Mouse (Mus musculus): ENCODE results near the gene Slamf8.

The Slamf8 gene

DNA sequence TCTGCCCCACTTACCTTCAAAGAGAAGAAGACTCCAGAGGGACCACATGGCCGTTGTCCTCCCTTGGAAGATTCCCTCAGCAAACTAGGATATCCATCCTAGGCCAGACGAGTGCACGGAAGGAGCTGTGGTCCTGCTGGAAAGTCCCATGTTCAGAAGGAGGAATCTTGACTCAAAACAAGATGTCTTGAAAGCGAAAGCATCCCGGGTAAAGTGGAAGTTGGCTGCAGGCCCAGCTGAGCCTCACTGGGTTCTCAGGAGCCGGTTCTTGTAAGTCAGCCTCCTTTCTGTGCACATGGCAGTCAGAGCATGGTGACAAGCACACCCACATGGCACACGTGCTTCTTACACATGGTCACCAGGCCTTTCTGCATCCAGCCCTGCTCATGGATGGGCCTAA is at the start of gene Slamf8:
Slamf8 (minus strand) TSS at position 184 of the 400 bp plus-strand sequence.
- DNase-seq (ENCODE audit: low spot score) = no peak

DNA sequence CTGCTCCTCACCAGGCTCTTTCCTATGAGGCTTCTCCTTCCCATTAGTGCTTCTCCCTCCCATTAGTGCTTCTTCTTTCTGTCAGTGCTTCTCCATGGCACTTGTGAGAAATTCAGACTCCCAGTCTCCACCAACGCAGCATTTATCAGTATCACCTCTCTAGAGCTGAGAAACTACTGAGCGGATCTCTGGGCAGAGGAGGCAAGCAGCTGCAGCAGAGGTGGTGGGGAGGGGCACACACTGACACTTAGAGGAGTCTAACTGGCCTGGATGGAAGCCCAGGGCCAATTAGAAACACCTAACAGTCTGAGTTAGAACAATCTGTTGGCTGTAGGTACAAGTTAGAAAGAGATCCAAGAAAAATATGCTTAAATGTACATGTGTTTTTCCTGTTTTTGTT is 48.4 kb upstream of the Slamf8 start:
- no peak for DNase-seq (ENCODE audit: low spot score)

DNA sequence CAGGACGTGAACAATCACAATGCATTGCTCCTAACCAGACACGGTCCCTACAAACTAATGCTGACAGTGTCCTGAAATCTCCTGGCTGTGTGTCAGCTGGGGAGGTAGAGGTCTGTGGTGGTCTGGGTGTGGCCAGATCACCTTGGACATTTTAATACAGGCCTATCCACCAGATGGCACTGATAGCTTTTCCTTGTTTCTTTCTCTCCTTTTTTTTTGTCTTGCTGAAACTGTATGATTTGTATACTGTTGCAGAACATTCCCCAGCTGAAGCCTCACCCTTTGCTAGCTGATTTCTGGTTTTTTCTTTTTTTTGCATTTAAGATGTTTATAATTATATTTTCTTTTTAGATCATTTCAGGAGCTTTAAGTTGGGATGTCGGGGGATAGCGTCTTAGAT is 47.4 kb upstream of the Slamf8 start:
- no peak for DNase-seq (ENCODE audit: low spot score)

DNA sequence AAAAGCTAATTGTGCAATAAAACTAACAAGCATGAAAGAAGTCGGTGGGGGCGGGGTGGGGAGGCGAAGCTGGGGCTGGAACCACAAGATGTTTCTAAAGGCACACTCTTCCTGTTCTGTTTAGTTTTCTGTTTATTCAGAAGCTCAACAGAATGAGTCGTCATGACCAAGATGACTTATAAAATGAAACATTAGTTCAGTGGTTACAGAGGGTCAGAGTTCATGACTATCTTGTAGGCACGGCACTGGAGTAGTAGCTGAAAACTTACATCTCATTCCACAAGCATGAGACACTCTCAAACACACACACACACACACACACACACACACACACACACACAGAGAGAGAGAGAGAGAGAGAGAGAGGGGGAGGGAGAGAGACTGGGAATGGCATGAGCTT is 45.9 kb upstream of the Slamf8 start:
- DNase-seq (ENCODE audit: low spot score) = no peak

DNA sequence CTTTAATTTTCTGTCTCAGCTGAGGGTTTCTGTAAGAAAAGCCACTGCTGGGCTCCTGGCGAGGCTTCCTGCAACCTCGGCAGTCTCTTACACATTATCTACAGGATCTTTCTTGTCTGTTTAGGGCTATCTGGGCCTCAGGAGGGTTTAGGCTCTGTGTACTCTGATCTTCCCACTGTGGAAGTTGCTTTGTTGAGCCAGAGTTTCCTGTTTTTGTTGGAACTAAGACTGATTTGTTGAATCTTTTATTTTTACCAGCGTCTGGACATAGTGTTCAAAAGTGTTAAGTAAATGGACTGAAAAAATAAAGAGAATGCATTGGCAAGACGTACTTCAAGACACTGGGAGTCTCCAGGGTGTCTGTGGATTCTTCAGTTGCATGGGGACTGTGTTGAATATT is 44.9 kb upstream of the Slamf8 start:
- DNase-seq (ENCODE audit: low spot score) = no peak

DNA sequence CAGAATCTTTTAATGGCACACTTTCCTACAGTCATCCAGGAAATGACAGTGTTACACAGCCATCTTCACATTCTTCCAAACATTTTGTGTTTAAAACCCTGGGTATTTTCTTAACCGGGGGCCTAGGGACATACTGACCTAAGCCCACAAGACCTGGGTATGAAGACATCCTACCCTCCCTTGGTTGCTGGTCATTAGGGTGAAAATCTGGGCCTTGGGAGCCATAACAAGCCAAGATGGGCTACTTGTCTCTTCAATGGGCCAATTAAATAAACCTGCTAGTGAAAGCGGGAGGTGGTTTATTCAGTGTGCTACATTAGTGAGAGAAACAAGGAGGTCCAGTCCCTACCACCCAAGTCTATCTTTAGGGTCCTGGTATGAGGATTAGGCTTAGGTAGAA is 43.8 kb upstream of the Slamf8 start:
- no peak for DNase-seq (ENCODE audit: low spot score)

DNA sequence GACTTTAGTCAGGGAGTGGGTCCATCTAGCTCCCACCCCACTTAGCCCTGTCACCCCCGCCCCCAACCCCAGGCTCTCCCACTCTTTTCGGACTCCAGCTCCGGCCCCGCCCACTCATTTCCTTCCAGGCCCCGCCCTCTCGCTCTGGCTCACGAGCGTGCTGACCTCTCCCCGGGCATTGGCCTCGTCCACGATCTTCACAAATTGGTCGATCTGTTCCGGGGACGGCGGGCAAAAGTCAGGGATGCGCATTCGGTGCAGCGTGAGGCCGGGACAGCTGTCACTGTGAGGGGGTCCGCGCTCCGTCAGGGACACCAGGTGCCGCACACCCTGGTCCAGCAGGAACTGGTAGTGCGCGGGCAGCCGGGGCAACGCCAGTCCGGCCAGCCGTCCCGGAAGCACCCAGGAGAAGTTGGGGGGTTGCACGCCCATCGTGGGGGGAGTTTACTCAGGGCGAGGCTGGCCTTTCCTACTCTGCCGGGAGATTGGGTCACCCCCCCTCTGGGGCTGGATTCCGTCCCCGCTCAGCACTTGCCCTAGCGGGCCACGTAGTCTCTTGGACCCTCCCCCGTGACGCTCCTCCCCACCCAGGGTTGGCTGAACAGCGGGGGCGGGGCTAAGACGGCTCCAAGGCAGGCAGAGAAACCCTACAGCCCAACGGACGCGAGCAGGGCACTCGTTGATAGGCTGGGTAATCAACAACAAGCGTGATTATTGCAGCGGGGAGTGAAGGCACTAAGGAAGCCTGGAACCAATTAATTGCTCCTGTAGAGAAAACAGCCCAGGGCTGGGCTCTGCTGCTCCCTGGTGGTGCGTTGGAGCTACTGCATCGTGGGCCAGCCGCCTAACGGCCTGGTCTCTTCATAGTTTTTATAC is 42.3 kb upstream of the Slamf8 start, which contains the start of gene Dusp23:
Dusp23 (minus strand) TSS at position 512 of the 876 bp plus-strand sequence.
- peak; percentile 87 for DNase-seq (ENCODE audit: low spot score)

DNA sequence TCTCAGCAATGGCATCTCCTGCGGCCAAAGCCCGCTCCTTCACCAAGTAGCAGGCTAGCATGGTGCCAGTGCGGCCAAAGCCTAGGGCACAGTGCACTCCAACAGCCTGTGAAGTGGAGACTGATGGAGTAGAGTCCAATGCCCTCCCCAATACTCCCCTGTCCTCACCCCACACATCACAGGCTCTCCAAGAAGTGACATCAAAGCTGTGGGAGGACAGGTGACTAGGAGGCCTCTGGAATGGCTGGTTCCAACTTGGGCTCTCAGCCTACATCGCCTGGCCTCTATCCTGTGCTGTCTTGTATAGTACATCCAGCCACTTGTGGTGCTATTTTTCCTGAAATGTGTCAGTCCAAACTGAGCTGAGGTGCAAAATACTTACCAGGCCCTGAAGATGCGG is 41.4 kb upstream of the Slamf8 start:
- no peak for DNase-seq (ENCODE audit: low spot score)

DNA sequence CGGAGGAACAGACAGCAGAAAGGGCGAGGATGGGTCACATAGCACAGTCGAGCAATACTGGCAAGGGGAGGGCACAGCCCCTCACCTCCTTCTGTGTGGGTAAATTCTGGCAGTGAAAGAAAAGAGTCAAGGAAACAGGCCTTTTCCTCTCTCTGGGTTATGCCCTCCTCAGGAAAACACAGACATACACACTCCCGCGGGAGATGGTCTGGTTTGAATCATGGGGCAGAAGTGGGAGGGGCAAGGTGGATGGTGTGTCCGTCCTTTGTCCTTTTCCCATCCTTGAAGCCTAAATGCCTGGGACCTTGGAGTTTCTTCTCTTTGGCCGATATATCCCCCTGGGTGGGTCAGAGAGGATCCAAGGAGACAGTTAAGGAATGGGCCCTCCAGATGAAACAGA is 39.5 kb upstream of the Slamf8 start:
- no peak for DNase-seq (ENCODE audit: low spot score)

DNA sequence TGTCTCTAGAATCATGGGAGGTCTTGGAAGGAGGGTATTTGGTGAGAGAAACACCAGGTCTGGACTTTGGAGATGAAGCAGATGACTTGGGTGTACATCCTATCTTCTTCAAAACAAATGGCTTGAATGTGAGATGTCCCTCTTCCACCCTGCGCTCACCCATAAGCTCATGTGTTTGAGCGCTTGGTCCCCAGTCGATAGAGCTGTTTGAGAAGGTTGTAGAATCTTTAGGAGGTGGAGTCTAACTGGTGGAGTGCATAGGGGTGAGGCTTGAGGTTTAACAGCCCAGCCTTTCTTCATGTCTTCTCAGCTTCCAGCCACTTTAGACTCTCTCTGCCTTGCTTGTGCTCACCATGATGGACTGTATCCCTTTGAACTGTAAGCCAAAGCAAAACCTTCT is 35.9 kb upstream of the Slamf8 start:
- DNase-seq (ENCODE audit: low spot score) = no peak

DNA sequence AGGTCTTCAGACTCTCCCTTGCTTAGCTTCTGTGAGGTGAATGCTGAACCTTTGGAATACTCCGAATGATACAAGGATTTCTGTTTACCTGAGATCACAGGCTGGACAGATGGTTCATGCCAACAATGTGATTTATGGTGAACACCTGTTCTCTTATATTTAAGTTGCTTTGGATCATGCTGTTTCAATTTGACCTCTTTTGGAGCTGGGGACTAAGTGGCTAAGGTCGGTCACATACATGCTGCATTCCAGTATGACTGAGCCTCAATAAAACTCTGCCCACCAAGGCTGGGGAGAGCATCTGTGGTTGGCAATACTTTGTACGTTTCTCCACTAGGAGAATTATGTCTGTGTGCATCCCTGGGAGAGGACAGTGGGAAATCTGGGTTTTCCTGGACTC is 33.7 kb upstream of the Slamf8 start:
- DNase-seq (ENCODE audit: low spot score) = no peak

DNA sequence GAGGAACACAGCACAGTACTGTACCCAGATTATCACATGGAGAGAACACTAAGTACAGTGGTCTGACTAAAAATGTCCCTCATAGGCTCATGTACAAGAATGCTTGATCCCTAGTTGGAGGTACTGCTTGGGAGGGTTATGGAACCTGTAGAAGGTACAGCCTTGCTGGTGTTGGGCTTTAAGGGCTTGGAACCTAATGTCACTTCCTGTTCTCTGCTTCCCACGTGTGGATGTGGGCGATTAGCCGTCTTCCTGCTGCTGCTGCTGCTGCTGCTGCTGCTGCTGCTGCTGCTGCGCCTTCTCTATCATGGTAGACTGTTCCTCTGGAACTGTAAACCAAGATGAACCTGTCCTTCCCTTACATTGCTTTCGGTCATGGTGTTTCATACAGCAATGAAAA is 33.2 kb upstream of the Slamf8 start:
- no peak for DNase-seq (ENCODE audit: low spot score)

DNA sequence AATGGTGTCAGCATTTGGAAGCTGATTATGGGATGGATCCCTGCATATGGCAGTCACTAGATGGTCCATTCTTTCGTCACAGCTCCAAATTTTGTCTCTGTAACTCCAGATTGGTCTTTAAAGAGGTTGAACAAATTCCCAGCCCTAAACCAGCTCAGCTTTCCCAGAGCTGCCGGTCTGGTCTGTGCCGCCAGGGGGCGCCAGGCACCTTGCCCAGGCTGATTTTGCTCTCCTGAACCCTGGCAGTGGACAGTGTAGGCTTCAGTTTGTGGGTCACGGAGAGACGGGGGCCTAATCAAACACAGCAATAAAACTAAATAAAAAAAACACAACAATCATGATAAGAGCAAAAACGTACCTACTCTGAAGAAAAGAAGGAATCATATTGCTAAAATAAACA is 28.9 kb upstream of the Slamf8 start:
- DNase-seq (ENCODE audit: low spot score) = peak; percentile 17

DNA sequence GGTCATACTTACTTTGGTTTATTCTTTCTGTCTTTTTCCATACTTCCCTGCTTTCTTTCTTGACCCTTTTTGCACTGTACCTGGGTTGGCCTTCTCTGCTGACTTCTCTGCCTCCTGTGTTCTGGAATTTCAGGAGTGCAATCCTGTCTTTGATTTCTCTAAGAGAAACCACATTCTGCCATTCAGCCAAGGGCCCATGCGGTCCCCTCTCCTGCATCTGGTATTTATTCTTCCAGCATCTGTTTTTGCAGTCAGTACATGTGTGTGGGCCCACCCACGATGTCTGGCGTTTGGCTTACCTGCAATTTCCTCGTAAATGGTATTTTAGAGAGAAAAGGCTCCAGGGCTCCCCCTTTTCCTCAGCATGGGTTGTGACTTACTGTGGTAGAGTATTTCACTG is 27.8 kb upstream of the Slamf8 start:
- DNase-seq (ENCODE audit: low spot score) = no peak

DNA sequence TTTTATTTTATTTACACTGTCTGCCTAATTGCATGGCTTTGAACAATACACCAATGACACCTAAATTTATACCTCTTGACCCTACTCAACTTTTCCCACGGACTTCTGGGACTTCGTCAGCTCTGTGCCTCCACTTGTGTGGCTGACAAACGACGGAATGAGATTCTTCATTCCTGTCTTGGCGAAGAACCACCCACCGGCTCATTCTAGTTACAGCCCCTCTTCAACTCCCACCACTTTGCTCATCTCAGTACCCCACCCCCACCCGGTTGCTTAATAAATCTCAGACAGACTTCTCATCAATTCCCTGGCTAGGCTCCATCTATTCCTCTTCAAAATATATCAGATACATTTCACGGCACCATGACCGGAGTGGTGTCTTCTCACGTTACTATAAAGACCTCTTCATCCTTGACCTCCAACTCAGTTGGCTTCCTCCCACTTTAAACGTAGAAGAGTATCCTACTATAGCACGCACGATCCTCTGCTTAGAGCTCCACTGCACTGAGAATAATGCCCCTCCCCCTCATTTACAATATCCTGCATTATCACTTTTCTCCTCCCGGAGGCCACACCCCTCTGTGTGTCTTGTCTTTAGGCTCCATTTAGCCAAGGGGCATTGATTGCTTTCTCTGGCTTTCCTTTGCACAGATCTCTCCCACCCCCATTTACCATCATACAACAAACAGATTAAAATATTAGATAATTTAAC is 27.2 kb upstream of the Slamf8 start:
- no peak for DNase-seq (ENCODE audit: low spot score)

DNA sequence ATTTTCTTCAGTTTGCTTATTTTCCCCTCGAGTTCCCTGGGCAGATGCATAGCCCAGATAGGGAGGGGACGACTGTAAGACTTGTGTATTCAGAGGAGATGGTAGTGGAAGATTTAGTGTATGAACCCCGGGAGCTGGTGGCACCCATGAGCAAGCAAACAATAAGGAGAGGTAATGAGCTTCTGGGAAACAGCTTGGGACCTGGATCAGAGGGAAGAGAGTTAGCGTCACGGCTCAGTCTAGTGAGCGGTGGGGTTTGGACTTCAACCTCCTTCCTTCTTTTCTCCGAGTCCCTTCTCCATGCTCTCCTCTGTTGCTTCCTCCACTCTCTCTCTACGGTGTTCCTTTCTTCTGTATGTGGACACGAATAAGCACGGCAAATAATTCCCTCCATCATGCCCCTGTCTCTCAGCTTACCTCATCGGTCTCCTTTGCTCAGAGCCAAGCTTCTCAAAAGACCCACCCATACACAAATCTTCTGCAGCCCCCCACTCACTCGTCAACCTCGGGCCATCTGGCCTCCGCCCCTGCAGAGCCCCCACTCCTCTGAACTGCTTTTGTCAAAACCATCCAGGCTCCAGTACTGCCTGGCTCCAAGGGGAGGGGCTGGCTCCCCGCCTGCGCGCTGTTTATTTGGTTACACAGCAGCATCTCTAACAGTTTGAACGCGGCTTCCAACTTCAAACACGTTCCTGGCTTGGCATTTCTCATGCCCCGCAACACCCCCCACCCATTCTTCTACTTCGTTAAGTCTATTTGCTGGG is 26.4 kb upstream of the Slamf8 start:
- DNase-seq (ENCODE audit: low spot score) = no peak

DNA sequence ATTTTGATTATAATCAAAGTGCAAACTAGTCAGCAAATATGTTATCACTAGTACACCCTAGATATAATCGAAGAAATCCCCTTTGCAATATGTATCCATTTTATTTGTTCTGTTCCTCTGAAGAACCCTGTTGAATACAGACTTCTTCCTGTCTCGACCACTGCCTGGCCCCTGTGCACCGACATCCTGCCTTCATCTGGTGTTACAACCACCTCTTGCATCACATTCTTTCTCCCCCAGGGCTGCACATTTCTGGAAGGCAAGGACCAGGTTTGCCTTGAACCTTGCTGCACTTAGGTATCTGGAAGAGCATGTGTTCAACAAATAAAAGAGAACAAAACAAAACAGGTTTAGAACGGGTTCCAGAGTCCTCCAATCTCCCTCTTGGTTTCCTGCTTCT is 25.0 kb upstream of the Slamf8 start:
- DNase-seq (ENCODE audit: low spot score) = no peak

DNA sequence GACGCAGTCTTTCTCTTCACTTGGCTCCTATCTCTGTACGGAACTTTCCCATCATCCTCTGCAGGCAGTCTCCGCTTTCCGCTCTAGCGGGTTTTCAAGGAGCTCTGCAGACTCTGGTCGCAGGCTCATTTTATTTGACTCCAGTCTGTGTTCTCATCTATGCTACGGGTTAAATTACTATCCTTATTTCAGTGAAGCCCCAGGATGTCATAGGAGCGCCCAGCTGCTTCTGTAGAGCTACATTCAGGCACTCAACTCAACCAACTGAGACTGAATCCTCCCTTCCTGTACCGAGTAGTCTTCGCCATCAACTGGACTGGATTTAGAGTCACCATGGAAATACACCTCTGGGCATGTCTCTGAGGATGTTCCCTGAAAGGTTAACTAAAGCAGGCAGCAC is 24.3 kb upstream of the Slamf8 start:
- no peak for DNase-seq (ENCODE audit: low spot score)

DNA sequence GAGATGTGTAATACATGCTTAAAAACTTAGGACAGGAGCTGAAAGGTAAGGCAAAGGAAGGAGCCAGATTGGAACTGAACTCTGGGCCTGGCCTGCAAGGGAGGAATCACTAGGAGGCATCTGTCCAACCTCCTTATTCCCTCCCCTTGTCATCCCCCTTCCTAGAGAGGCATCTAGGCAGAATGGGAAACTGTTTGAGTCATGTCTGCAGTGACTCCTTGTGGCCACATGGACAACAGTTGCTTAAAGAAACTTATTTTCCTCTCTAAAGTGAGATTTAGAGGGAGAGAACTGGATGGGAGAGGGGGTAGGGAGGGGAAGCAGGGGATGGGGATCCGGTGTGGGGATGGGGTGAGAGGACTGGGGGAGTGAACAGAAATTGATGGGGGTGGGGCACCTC is 22.4 kb upstream of the Slamf8 start:
- DNase-seq (ENCODE audit: low spot score) = no peak

DNA sequence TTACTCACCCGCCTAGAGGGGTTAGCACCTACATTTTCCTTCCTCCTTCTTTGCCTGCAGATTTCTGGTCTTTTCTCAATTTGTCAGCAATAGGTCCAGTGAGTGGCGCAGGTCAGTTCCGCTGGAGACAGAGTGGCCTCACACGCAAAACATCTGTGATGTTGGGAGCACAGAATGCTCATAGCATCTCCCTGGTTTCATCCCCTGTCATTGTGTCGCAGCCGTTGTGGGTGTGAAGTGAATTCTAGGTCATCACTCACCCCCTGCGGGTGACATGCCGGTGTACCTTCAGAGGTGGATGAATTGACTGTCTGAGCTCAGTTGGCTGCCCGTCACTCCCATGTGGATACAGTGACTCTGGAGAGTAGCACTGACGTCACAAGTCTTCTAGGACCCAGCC is 20.9 kb upstream of the Slamf8 start:
- no peak for DNase-seq (ENCODE audit: low spot score)

DNA sequence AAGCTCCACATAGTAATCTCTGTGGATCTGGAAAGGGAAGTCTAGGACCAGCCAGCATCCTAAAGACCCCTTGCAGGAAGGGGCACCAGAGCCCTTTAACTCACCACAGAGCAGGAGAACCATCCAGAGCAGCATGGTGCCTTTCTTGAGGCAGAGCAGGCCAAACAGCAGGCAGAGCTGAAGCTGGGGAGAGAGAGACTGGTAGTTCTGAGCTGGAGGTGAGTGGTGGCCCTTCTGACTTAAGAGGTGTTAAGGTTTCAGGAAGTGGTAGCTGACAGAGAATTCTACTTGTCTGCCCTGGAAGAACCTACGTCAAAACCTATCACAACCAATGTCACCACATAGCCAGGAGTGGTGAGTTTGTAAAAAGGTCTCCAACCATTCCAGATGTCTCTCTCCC is 12.0 kb upstream of the Slamf8 start, which contains the start of gene Fcrl6:
Fcrl6 (minus strand) TSS at position 226 of the 400 bp plus-strand sequence.
- no peak for DNase-seq (ENCODE audit: low spot score)

DNA sequence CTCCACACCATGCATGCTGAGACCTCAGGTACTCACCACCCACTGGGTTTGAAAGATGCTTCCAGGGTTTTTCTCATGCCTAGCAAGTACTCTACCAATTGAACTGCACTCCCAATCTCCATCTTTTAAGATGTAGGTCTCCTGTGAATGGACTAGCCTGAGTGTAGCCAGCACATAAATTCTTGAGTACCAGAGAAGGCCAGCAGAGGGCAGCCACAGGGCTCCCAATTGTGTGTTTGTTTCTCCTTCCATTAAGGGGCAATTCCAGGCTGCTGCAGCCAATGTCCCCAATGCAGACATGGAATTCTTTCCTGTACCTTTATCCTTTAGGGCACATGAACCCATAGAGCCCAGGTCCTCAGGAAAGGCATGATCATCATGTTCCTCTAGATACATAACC is 4.1 kb upstream of the Slamf8 start:
- DNase-seq (ENCODE audit: low spot score) = no peak

DNA sequence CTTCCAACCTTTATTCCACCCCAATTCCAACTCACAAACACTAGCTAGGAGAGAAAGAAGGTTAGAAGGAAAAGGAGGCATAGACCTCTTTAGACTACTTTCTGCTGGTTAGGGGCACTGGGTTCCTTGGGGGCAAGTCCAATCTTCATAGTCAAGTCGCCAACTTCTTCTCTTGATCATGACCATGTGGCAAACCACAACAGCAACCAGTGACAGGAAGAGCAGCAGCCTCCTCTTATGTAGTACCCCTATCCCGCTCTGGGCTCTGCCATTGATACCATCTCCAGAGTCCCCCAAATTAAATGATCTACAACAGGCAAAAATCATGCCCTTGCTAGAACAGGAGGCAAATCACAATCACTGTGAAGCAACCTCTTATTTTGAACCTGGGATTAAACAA is 3.6 kb upstream of the Slamf8 start:
- DNase-seq (ENCODE audit: low spot score) = no peak

Data from c-Kit-positive CD71-positive TER-119-positive erythroid progenitor cells, embryonic 14.5 days (primary cell).